Mouse (Mus musculus): Measurements from ENCODE around the gene Iffo2. TPM values are rescaled to one million over a fixed set of nuclear protein-coding genes. Genes with fewer than 3 reads are reported as not detected.
"Not testable (repeated sequence)": the region's sequence is repeated elsewhere in the genome, so short reads cannot be mapped to it uniquely, and the experiment has no call there.

The Iffo2 gene
- polyA plus RNA-seq (2012; rRNA removed) = 1.0 and 1.4 TPM in 2 replicates
- 0.56 and 0.71 TPM in 2 replicates for polyA plus RNA-seq (2014; fragmentation: Nextera tagmentation; extraction: Ambion mirVana)

DNA sequence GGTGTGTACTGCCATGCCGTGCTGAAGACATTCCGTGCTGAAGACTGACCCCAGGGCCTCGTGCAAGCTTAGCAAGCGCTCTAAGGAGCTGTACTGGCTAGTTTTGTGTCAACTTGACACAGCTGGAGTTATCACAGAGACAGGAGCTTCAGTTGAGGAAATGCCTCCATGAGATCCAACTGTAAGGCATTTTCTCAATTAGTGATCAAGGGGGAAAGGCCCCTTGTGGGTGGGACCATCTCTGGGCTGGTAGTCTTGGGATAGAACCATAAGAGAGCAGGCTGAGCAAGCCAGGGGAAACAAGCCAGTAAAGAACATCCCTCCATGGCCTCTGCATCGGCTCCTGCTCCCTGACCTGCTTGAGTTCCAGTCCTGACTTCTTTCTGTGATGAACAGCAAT, at the start of gene Iffo2:
Gene Iffo2 (plus strand): TSS at position 301 of the 400 bp plus-strand sequence.
- not testable (repeated sequence) for H3K9me3 ChIP-seq (ENCODE audit: control insufficient read depth, low read length); H3K27ac ChIP-seq; H3K4me3 ChIP-seq (ENCODE audit: insufficient read depth in 1 of 2, low read depth in 2 of 2, low read length in 2 of 2); H3K9ac ChIP-seq (replicated peaks); H3K27me3 ChIP-seq (ENCODE audit: control insufficient read depth, insufficient read depth, low read length); ATAC-seq (ENCODE audit: insufficient read depth); H3K4me2 ChIP-seq (ENCODE audit: low read depth); H3K4me1 ChIP-seq (replicated peaks; ENCODE audit: control insufficient read depth in 2 of 2, insufficient read depth in 2 of 2, low read length in 1 of 2); DNase-seq (ENCODE audit: low read depth in 3 of 3, low spot score in 3 of 3); H3K36me3 ChIP-seq (replicated peaks; ENCODE audit: control insufficient read depth, insufficient read depth, low read depth)
- 55% methylated on average over 5 of the region's 5 CpGs for WGBS (ENCODE audit: insufficient replicate concordance)

DNA sequence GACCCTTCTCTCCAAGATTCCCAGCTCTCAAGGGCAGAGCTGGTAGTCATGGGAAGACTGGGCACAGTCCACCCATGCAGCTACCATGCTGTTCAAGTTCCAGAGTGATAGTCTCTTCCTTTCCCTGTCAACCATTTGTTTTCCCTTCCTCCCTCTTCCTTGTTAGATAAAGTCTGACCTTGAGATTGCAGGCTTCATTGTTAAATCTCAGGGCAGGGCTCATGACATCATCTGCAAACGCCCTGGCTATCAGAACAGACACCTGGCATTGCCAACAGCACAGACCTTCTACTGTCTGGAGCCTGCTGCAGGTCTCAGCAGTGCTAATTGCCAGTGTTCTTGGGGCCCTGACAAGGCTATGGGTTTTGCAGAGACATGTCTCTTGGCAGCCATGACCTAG, 48.9 kb upstream of the Iffo2 start:
- Histone ChIP-seq H3K4me1 (replicated peaks; ENCODE audit: control insufficient read depth in 2 of 2, insufficient read depth in 2 of 2, low read length in 1 of 2) (no peaks in the 10 kb centered on the region), H3K9ac (replicated peaks) (no peak overlapping the region), H3K9me3 (ENCODE audit: control insufficient read depth, low read length) (no peaks in the 10 kb centered on the region), H3K36me3 (replicated peaks; ENCODE audit: control insufficient read depth, insufficient read depth, low read depth) (peaks cover 87% of the 10 kb centered on the region), H3K4me3 (ENCODE audit: insufficient read depth in 1 of 2, low read depth in 2 of 2, low read length in 2 of 2) (no peak overlapping the region), H3K27ac (no peak overlapping the region), H3K27me3 (ENCODE audit: control insufficient read depth, insufficient read depth, low read length) (no peaks in the 10 kb centered on the region), H3K4me2 (ENCODE audit: low read depth) (no peak overlapping the region)
- 77% methylated on average over 1 of the region's 1 CpGs for WGBS (ENCODE audit: insufficient replicate concordance)
- no peak for ATAC-seq (ENCODE audit: insufficient read depth)
- no peak for DNase-seq (ENCODE audit: low read depth in 3 of 3, low spot score in 3 of 3)
- TF ChIP-seq CTCF (IDR thresholded peaks at IDR 0.05; ENCODE audit: low read depth) = no peak
- no peak for TF ChIP-seq EP300 (IDR thresholded peaks at IDR 0.05; ENCODE audit: low read depth)

DNA sequence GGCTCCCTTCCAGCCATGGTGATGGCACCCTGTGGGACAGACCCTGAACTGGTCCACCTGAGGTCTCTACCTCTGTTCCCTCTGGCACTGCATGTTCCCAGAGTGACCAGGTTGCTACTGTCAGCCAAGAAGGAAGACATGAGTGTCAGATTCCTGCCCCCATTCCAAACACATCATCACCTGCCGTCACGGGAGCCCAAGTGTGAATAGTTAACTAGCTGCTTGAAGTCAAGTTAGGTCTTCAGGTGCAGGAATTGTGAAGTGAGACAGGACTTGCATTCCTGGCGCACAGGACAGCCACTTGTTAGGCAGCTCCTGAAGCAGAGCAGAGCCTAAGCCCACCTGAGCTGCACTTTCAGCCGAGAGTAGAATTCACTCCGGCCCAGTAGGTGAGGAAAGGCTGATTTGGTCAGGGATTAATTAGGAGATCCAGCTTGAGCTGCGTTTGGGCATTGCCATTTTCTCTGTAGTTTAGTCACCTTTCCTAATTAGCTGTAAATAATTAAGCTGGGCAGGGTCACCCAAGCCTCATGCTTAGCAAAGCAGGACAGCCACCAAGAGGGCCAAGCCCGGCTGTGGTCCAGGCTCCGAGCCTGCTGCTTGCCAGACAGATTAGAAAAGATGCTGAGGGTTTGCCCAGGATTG, 46.8 kb upstream of the Iffo2 start:
- H3K36me3 ChIP-seq (replicated peaks; ENCODE audit: control insufficient read depth, insufficient read depth, low read depth) = peaks cover 76% of the 10 kb centered on the region
- DNase-seq (ENCODE audit: low read depth in 3 of 3, low spot score in 3 of 3) = no peak
- 89% methylated on average over 8 of the region's 8 CpGs for WGBS (ENCODE audit: insufficient replicate concordance)

DNA sequence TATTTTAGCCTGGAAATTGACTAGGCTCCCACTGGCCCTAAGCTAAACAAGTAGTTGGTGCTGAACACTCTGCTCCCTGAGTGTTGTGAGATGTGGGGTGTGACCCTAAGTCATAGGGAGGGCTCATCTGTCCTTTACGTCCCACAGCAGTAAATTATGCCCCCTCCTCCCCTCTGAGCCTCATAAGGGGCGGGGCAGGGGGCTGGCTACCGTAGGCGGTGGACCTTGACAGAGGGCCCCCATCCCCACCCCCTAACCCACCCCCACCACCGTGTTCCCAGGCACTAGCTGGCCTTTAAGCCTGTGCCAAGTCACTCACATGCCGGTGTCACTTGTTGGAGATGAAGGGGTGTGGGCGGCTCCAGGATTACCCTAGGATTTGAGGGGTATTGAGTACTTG, 45.9 kb upstream of the Iffo2 start:
- no peak overlapping the region for H3K27ac ChIP-seq
- TF ChIP-seq CTCF (IDR thresholded peaks at IDR 0.05; ENCODE audit: low read depth) = no peak
- no peak for TF ChIP-seq EP300 (IDR thresholded peaks at IDR 0.05; ENCODE audit: low read depth)
- no peak overlapping the region for H3K9ac ChIP-seq (replicated peaks)
- 85% methylated on average over 7 of the region's 7 CpGs for WGBS (ENCODE audit: insufficient replicate concordance)
- no peak overlapping the region for H3K4me3 ChIP-seq (ENCODE audit: insufficient read depth in 1 of 2, low read depth in 2 of 2, low read length in 2 of 2)
- ATAC-seq (ENCODE audit: insufficient read depth) = no peak
- H3K27me3 ChIP-seq (ENCODE audit: control insufficient read depth, insufficient read depth, low read length) = no peaks in the 10 kb centered on the region
- peaks cover 76% of the 10 kb centered on the region for H3K36me3 ChIP-seq (replicated peaks; ENCODE audit: control insufficient read depth, insufficient read depth, low read depth)
- no peak overlapping the region for H3K4me2 ChIP-seq (ENCODE audit: low read depth)
- H3K4me1 ChIP-seq (replicated peaks; ENCODE audit: control insufficient read depth in 2 of 2, insufficient read depth in 2 of 2, low read length in 1 of 2) = no peaks in the 10 kb centered on the region
- no peak for DNase-seq (ENCODE audit: low read depth in 3 of 3, low spot score in 3 of 3)
- no peaks in the 10 kb centered on the region for H3K9me3 ChIP-seq (ENCODE audit: control insufficient read depth, low read length)

More for the DNA sequence above, 46.8 kb upstream of the Iffo2 start:
- Histone ChIP-seq H3K4me3 (ENCODE audit: insufficient read depth in 1 of 2, low read depth in 2 of 2, low read length in 2 of 2) (no peak overlapping the region), H3K9ac (replicated peaks) (no peak overlapping the region), H3K27me3 (ENCODE audit: control insufficient read depth, insufficient read depth, low read length) (no peaks in the 10 kb centered on the region), H3K27ac (no peak overlapping the region), H3K9me3 (ENCODE audit: control insufficient read depth, low read length) (no peaks in the 10 kb centered on the region), H3K4me1 (replicated peaks; ENCODE audit: control insufficient read depth in 2 of 2, insufficient read depth in 2 of 2, low read length in 1 of 2) (no peaks in the 10 kb centered on the region), H3K4me2 (ENCODE audit: low read depth) (no peak overlapping the region)
- TF ChIP-seq CTCF (IDR thresholded peaks at IDR 0.05; ENCODE audit: low read depth) (no peak), EP300 (IDR thresholded peaks at IDR 0.05; ENCODE audit: low read depth) (no peak)
- no peak for ATAC-seq (ENCODE audit: insufficient read depth)

DNA sequence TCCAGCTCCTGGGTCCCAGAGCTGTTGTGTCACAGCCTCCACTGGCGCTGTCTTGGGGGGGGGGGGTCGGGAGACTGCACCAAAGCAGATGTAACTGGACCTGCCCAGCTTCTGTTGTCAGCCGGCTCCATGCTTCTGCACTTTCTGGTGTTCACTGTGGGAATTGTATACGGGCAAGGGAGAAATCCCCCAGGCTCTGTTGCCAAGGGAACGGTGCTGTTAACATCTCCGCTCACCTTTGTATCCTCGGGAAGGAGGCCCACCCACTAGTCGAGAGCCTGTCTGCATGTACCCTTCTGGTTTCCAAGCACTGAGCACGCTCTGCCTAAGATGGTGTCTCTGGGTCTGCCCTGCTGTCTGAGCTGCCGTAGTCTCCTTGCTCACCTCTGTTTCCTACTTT, 43.3 kb upstream of the Iffo2 start:
- 85% methylated on average over 10 of the region's 10 CpGs for WGBS (ENCODE audit: insufficient replicate concordance)
- H3K4me1 ChIP-seq (replicated peaks; ENCODE audit: control insufficient read depth in 2 of 2, insufficient read depth in 2 of 2, low read length in 1 of 2) = no peaks in the 10 kb centered on the region
- TF ChIP-seq EP300 (IDR thresholded peaks at IDR 0.05; ENCODE audit: low read depth) (no peak), CTCF (IDR thresholded peaks at IDR 0.05; ENCODE audit: low read depth) (no peak)
- H3K36me3 ChIP-seq (replicated peaks; ENCODE audit: control insufficient read depth, insufficient read depth, low read depth) = peaks cover 62% of the 10 kb centered on the region
- H3K27ac ChIP-seq = no peak overlapping the region
- no peak overlapping the region for H3K4me2 ChIP-seq (ENCODE audit: low read depth)
- no peak overlapping the region for H3K9ac ChIP-seq (replicated peaks)
- ATAC-seq (ENCODE audit: insufficient read depth) (no peak), DNase-seq (ENCODE audit: low read depth in 3 of 3, low spot score in 3 of 3) (no peak)
- H3K4me3 ChIP-seq (ENCODE audit: insufficient read depth in 1 of 2, low read depth in 2 of 2, low read length in 2 of 2) = no peak overlapping the region
- no peaks in the 10 kb centered on the region for H3K9me3 ChIP-seq (ENCODE audit: control insufficient read depth, low read length)
- H3K27me3 ChIP-seq (ENCODE audit: control insufficient read depth, insufficient read depth, low read length) = no peaks in the 10 kb centered on the region

Data from liver, embryonic 14.5 days (tissue).